Mouse (Mus musculus): ENCODE data around the gene Gdpd1.
"Not testable (repeated sequence)": the region's sequence is repeated elsewhere in the genome, so short reads cannot be mapped to it uniquely, and the experiment has no call there.

Gdpd1 gene

GRCm38 (mm10) chr11:87073866-87074440, at the start of gene Gdpd1:
TSS of gene Gdpd1 (minus strand) at chr11:87074062.
- peak; percentile 91 for DNase-seq (ENCODE audit: inconsistent ontology term)

- DNase-seq (ENCODE audit: inconsistent ontology term), result no peak
These were observed 48.0 kb upstream of the Gdpd1 start for GRCm38 (mm10) chr11:87121864-87122263.

DNA sequence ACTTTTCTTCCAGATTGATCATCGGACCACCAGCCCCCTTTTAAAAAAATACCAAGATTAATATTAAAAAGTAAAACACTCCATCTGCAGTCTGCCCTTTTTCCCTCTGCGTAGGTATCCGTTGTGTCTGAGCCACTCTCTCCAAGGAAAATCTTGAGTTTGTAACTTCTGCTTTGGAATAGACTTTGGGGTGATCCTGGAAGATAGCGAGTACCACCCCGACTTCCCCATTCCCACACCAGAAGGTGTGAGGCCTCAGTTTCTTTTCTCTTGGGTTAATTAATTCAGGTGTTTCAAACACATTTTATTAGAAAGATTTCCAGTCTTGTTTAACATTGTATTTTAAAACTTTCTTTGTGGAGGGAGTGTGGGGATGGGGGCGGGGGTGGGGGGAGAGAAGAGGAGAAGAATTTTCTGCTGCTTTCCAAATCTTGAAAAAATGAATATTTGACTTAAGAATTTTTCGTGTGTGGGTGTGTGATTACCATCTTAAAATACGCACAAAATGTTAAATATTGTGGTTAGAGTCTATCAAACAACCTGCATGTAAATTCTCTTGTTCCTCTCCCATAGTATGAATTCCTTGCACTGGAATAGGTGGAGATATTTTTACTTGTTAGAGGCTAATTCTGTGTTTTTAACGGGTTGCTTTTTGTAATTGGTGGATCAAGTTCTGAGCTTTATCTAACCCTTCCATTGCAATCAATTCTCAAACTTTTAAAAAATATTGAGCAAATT, 36.5 kb upstream of the Gdpd1 start:
- no peak for DNase-seq (ENCODE audit: inconsistent ontology term)

DNA sequence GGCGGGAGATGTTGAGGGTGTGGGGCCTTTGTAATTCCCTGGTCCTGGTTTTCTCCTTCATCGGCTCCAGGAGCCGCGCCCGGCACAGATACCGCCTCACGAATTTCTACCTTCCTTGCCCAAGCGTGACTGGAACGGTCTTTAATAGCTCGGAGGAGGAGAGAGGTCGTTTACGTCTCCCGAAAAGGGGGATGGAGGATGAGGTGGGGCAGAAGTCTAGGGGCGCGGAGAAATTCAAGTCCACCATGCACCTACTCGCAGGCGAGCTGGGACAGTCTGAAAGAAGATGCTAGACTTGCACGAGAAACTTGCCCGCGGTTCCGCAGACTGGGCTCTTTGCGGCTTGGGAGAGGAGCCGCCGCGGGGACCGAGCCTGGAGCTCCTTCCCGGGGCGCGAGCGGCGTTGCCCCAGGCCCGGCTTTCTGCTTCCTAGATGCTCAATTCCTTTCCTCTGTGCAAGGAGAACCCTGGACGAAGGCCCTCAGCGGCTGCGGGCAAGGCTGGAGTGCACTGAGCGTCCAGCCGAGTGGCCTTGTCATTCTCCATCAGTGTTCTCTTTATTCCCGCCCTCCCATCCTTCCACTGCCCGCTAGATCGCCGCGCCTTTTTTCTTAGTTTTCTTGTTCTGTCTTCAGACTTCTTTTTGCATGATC, 35.8 kb upstream of the Gdpd1 start:
- DNase-seq (ENCODE audit: inconsistent ontology term), result peak; percentile 52

- DNase-seq (ENCODE audit: inconsistent ontology term), result peak; percentile 100
These were observed 35.1 kb upstream of the Gdpd1 start, which contains the start of gene Ska2 for GRCm38 (mm10) chr11:87108755-87109518. TSS of gene Ska2 (plus strand) at chr11:87109234.

DNA sequence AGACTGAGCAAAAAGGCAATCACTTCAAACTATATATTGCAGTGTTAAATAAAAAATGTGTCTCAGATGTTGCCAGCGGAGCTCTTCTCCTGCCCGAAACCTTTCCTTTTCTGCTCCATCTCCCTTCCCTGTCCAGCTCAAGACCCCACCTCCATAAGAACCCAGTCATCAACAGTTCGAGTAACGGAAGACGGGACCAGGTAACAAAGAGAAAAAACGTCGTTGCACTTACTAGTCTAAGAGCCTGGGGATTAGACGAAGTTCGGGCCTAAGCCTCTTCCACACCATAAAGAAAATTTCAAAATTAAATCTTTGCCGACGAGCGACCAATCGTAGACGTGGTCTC, 34.5 kb upstream of the Gdpd1 start, which contains the start of gene Prr11:
Gene Prr11 (minus strand): TSS at position 300 of the 346 bp plus-strand sequence.
- DNase-seq (ENCODE audit: inconsistent ontology term), result no peak

- DNase-seq (ENCODE audit: inconsistent ontology term), result no peak
These were observed 13.3 kb upstream of the Gdpd1 start for GRCm38 (mm10) chr11:87087142-87087541.

DNA sequence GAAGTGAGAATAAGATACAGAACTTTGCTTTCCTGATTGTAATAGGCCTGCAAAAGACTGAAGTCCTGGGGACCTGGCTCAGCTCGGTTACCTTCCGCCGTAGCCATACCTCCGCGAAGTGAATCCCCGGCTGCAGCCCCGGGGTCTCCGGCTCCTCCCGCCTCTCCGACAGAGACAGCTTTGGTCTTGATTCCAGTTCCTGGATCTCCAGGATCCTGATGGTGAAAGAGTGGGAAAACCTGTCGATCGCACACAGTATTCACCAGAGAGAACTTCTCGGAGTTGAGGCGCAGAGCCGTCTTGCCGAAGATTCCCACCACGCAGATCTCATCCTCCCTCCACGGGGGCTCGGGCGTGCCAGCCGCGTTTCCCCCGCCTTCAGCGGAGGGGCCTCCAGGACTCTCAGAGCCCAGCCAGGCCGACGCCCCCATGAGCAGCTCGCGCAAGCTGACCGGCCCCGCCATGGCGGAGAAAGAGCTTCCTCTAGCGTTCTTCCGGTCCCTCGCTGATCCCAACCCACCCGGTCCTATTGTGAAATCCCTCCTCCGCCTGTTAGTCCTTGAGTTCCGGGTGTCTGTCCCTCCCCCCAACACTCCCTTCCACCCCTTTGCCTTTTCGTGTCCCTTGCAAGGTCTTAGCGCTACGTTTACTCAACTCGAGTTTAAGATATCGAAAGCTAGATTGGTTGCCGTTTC, 12.6 kb upstream of the Gdpd1 start, which contains the start of gene Smg8:
Gene Smg8 (minus strand): TSS at position 485 of the 695 bp plus-strand sequence.
- peak; percentile 89 for DNase-seq (ENCODE audit: inconsistent ontology term)

DNA sequence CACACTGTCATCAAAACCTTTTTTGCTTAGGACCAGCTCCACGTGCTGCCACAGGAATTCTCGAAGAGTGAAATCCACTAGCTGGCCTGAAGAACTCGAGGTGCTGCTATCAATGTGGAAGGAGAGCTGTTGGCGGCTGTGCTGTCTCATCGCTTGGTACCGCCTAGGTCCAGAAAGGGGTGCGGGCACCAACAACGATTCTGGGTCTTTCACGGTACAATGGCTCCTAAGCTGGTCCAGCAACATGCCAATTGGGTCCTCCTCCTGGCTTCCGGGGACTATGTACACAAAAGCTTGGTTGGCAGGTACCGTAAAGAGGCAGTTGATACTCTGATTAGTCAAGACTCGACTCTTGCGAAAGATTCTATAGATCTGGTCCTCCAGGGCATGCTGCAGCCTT, 11.6 kb upstream of the Gdpd1 start:
- no peak for DNase-seq (ENCODE audit: inconsistent ontology term)

DNA sequence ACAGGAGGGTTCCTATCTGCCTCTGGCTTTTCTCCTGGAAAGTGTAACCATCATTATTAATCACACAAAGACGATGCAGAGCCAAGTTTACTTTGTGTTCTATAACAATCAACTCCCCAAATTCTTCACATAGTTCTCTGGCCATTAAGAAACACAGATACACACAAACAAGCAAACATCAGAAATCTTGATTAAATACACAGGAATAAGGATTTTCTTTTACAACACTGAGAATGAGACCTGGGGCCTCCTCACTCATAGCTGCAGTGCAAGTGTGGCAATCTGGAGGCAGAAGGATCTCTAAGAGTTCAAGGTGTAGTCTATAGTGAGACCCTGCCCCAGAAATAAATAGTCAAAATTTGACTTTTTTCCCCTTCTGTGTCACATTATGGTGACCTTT, 9.8 kb upstream of the Gdpd1 start:
- DNase-seq (ENCODE audit: inconsistent ontology term), result no peak

- DNase-seq (ENCODE audit: inconsistent ontology term), result peak; percentile 79
These were observed 458 bp downstream of the Gdpd1 start for GRCm38 (mm10) chr11:87073343-87073865.

DNA sequence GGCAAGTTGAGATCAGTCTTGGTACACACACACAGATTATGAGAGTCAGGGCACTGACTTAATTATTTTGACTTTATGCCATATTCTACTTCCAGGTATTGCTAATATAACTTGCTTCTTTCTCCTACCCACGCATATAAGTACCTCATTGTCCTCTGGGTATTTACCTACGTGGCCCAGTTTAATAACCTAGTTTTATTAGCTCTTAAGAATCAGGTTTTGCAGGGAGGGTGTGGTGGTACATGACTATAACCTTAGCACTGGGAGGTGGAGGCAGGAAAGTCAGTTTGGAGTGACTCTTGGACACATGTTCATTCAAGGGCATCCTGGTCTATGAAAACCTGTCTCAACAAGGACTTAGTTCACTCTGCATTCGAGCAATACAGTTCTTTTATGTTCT, 11.8 kb downstream of the Gdpd1 start:
- no peak for DNase-seq (ENCODE audit: inconsistent ontology term)

- no peak for DNase-seq (ENCODE audit: inconsistent ontology term)
These were observed 13.5 kb downstream of the Gdpd1 start for GRCm38 (mm10) chr11:87060410-87060809.

GRCm38 (mm10) chr11:87056286-87056685, 17.6 kb downstream of the Gdpd1 start:
- DNase-seq (ENCODE audit: inconsistent ontology term), result no peak

GRCm38 (mm10) chr11:87048900-87049299, 25.0 kb downstream of the Gdpd1 start:
- DNase-seq (ENCODE audit: inconsistent ontology term), result not testable (repeated sequence)

DNA sequence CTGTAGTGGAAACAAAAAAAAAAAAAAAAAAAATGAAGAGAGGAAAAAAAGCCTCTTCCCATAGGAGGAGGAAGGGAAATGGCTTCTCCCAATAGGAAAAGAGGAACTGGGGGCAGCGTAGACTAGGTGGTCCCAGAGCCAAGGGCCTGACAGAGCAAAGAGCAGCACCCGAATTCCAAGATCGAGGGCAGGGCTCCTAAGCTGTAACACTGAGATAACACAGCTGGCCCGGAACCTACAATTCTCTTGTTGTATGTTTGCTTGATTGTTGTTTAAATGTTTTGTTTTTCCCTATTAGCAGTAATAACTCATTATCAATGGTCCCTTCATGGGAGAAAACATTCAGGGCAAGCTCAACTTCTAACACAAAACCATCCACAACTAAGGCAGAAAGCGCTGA, 26.9 kb downstream of the Gdpd1 start:
- DNase-seq (ENCODE audit: inconsistent ontology term), result no peak

- DNase-seq (ENCODE audit: inconsistent ontology term), result no peak
These were observed 30.8 kb downstream of the Gdpd1 start for GRCm38 (mm10) chr11:87043052-87043451.

GRCm38 (mm10) chr11:87039307-87039963, 34.4 kb downstream of the Gdpd1 start:
- DNase-seq (ENCODE audit: inconsistent ontology term), result no peak

GRCm38 (mm10) chr11:87036180-87036579, 37.7 kb downstream of the Gdpd1 start:
- DNase-seq (ENCODE audit: inconsistent ontology term), result no peak

DNA sequence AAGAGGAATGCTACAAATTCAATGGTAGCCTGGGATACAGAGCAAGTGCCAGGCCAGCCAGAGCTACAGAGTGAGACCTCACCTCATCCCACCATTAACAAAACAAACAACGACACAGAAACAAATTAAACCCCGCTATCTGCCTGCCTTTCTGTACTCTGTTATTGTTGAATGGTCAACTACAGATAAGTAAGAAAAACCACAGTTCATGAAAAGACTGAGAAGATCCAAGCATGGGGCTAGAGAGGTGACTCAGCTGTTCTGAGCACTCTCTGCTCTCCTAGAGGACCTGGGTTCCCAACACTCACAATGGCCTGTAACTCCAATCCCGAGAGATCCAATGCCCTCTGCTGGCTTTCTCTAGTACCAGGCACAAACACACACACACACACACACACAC, 45.6 kb downstream of the Gdpd1 start:
- no peak for DNase-seq (ENCODE audit: inconsistent ontology term)
